13 mouse cellular contexts compared by ENCODE assay signal in genomic region chr7:37490312-37490711, GRCm38 (mm10).
DNase-seq lines count a peak whose midpoint lies in the region; ATAC-seq lines count a peak whose summit lies in the region.
"Had no signal": no experiment of that assay in that cellular context is flagged by ENCODE, and none has a peak within 500 bp of the region (broad histone marks: within the 10 kb centered on the region; RNA-seq: fewer than 3 reads in every experiment).

No protein-coding gene starts in this region.

- DNase-seq in lung, postnatal 36 days = peak; percentile 15
- DNase-seq in lung, postnatal 4 days = no peak
- peak; percentile 79 for DNase-seq in T-cell, adult 2 months (ENCODE audit: low spot score)
- DNase-seq in thymus, postnatal 10 days (ENCODE audit: low spot score in 2 of 2) = peak; percentile 23 to 45
- no peak for DNase-seq in gastrocnemius, postnatal 25 days
- no peak for DNase-seq in cerebellum, postnatal 25 days
- DNase-seq in left cerebral cortex, postnatal 36 days (ENCODE audit: low spot score in 2 of 2) = no peak
- DNase-seq: cerebellum, adult 11 months; heart, adult 11 months; lung, adult 2 months; right cerebral cortex, adult 18-20 months had no signal

- intact Hi-C loops in left cerebral cortex, postnatal 36 days (cut with DNase I) = no loop called here

- peak; percentile 93 for ATAC-seq in inflammation-experienced regulatory T-cells, adult 6 months
- ATAC-seq: intestine, postnatal 0 days had no signal

Comparison
In these comparisons a context has a peak if more than half of its experiments do, and no peak if none do; other contexts are left out.
1. DNase-seq: peak in lung, postnatal 36 days (single experiment), T-cell, adult 2 months (single experiment) and thymus, postnatal 10 days (2 of 2); none in lung, postnatal 4 days (0 of 2), gastrocnemius, postnatal 25 days (single experiment), cerebellum, postnatal 25 days (0 of 2) and left cerebral cortex, postnatal 36 days (0 of 2).